Mouse (Mus musculus) heart, embryonic 14.5 days (tissue): ENCODE measurements around the gene Smad6. TPM values are rescaled to one million over a fixed set of nuclear protein-coding genes. Genes with fewer than 3 reads are reported as not detected.
A peak's percentile ranks its signal among the peaks of the same experiment; 100 is the strongest.

Source experiments
- ATAC-seq: fragments of 200-750 bp; cut with Nextera tagmentation; 2 replicates; pipeline ENCODE4 v1.8.0; 2017; ENCODE audit warnings: low read depth, moderate TSS enrichment; ENCODE audit not compliant: insufficient number of reproducible peaks, insufficient read depth, low FRiP score
- H3K27ac ChIP-seq, 2 experiments: fragments of 200-500 bp in 1 of 2; fragments of 300-500 bp in 1 of 2; sonication (generic) in 1 of 2; replicated peaks in 1 of 2; 2 replicates each; pipeline ENCODE4 v1.5.1; 2012 to 2014; ENCODE audit warnings: low read depth in 2 of 2, low read length in 2 of 2, control low read depth in 1 of 2, mild to moderate bottlenecking in 1 of 2, mixed read lengths in 1 of 2; ENCODE audit not compliant: control insufficient read depth in 1 of 2, insufficient read depth in 1 of 2
- H3K27me3 ChIP-seq: fragments of 300-500 bp; sonication (generic); 2 replicates; pipeline ENCODE4 v1.6.1; 2014; ENCODE audit warnings: mild to moderate bottlenecking, low read length, control low read depth; ENCODE audit not compliant: control insufficient read depth, insufficient read depth
- H3K36me3 ChIP-seq: fragments of 300-500 bp; sonication (generic); 2 replicates; pipeline ENCODE4 v1.6.1; 2014; ENCODE audit warnings: mild to moderate bottlenecking, control low read depth, low read length, mixed read lengths; ENCODE audit not compliant: control insufficient read depth, insufficient read depth
- H3K4me1 ChIP-seq, 2 experiments: fragments of 200-500 bp in 1 of 2; fragments of 300-500 bp in 1 of 2; sonication (generic) in 1 of 2; 2 replicates each; pipeline ENCODE4 v1.6.1; 2012 to 2014; ENCODE audit warnings: low read length in 2 of 2, control low read depth in 1 of 2, mixed read lengths in 1 of 2; ENCODE audit not compliant: control insufficient read depth in 2 of 2, insufficient read depth in 2 of 2
- H3K4me2 ChIP-seq: fragments of 300-500 bp; sonication (generic); 2 replicates; pipeline ENCODE4 v1.6.1; 2014; ENCODE audit warnings: mild to moderate bottlenecking, low read length
- H3K4me3 ChIP-seq, 2 experiments: fragments of 200-500 bp in 1 of 2; fragments of 300-500 bp in 1 of 2; sonication (generic) in 1 of 2; 2 replicates each; pipeline ENCODE4 v1.5.1; 2012 to 2014; ENCODE audit warnings: low read length in 2 of 2, mild to moderate bottlenecking in 2 of 2, control low read depth in 1 of 2, low read depth in 1 of 2, moderate library complexity in 1 of 2; ENCODE audit not compliant: control insufficient read depth in 1 of 2, insufficient read depth in 1 of 2
- H3K9ac ChIP-seq: fragments of 300-500 bp; sonication (generic); 2 replicates; pipeline ENCODE4 v1.6.1; 2014; ENCODE audit warnings: mild to moderate bottlenecking, low read length
- H3K9me3 ChIP-seq: fragments of 300-500 bp; sonication (generic); 2 replicates; pipeline ENCODE4 v1.6.1; 2016; ENCODE audit warnings: low read length, control low read depth; ENCODE audit not compliant: control insufficient read depth
- WGBS: fragments of 180-500 bp; shearing (Covaris S2); extraction: QIAGEN DNeasy Blood & Tissue Kit; methylation state at CpG from one replicate; pipeline ENCODE4 v1.1.7; 2014; 5-methylcytosine and 5-hydroxymethylcytosine counted together
- polyA plus RNA-seq: library from polyadenylated mRNA; unstranded; fragments of >200 nt; fragmentation: Nextera tagmentation; extraction: Ambion mirVana; gene quantifications from 2 replicates; pipeline ENCODE4 v1.2.1, GENCODE M21; 2014

Gene Smad6
- polyA plus RNA-seq, 1 experiment from 2014 or later = 30.8 TPM

DNA sequence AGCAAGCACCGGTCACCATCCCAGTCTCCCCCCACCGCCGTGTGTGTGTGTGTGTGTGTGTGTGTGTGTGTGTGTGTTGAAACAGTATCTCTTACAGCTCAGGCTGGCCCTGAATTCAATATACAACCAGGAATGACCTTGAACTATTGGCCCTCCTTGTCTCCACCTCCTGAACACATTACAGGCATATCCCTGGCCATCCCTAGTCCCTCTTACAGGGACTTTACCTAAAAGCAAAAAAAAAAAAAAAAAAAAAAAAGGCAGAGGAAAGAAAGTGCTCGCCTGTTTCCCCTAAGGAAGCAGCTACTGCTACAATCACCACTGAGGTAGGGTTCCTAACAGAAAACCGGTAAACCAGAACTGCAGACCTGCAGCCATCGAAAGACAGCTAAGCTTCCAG, 7.1 kb downstream of the Smad6 start:
- no peak for ATAC-seq
- no peaks in the 10 kb centered on the region for H3K27me3 ChIP-seq
- peak overlapping the region; percentile 2 to 45; a peak in 2 of 4 replicates for H3K27ac ChIP-seq
- 63% methylated on average over 6 of the region's 6 CpGs for WGBS
- peaks cover 70% of the 10 kb centered on the region for H3K36me3 ChIP-seq
- peaks cover 19 to 41% of the 10 kb centered on the region in 2 experiments for H3K4me1 ChIP-seq
- peaks cover 7% of the 10 kb centered on the region; the same call in 1 of the 2 replicates for H3K9me3 ChIP-seq
- H3K9ac ChIP-seq = peak overlapping the region; percentile 93
- H3K4me3 ChIP-seq = peak overlapping the region; percentile 6 to 22; a peak in 3 of 4 replicates
- peak overlapping the region; percentile 96 for H3K4me2 ChIP-seq

DNA sequence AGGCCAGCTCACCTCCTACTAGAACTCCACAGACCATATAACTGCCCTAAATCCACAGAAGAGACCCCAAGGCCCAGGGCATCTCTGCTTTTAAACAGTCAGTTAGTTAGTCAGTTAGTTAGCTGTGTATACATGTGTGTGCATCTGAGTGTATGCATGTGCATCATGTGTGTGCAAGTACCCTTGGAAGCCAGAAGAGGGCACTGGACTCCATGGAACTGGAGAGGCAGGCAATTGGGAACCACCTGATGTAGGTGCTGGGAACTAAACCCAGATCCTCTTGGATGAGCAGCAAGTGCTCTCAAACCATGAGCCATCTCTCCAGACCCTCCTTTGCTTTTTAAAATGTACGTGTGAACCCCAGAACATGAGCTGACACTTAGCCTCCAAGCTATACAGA, 10.5 kb downstream of the Smad6 start:
- peaks cover 16 to 32% of the 10 kb centered on the region in 2 experiments for H3K4me1 ChIP-seq
- H3K36me3 ChIP-seq = peaks cover 94% of the 10 kb centered on the region
- no peak overlapping the region for H3K27ac ChIP-seq
- no peak overlapping the region for H3K4me2 ChIP-seq
- no peak overlapping the region for H3K9ac ChIP-seq
- peaks cover 7% of the 10 kb centered on the region; the same call in 1 of the 2 replicates for H3K9me3 ChIP-seq
- H3K27me3 ChIP-seq = no peaks in the 10 kb centered on the region
- WGBS = 96% methylated on average over 1 of the region's 1 CpGs
- no peak overlapping the region for H3K4me3 ChIP-seq
- no peak for ATAC-seq

- H3K4me1 ChIP-seq = peaks cover 22 to 59% of the 10 kb centered on the region in 2 experiments
- no peak for ATAC-seq
- no peak overlapping the region for H3K4me3 ChIP-seq
- 72% methylated on average over 7 of the region's 7 CpGs for WGBS
- peaks cover 100% of the 10 kb centered on the region for H3K36me3 ChIP-seq
- no peak overlapping the region for H3K4me2 ChIP-seq
- no peaks in the 10 kb centered on the region for H3K27me3 ChIP-seq
- H3K9me3 ChIP-seq = no peaks in the 10 kb centered on the region
- H3K9ac ChIP-seq = no peak overlapping the region
- no peak overlapping the region for H3K27ac ChIP-seq
Observed at GRCm38 (mm10) chr9:64002981-64003380, 18.9 kb downstream of the Smad6 start.

GRCm38 (mm10) chr9:64001081-64001480, 20.8 kb downstream of the Smad6 start:
- Histone ChIP-seq H3K9ac (no peak overlapping the region), H3K27ac (0 out of 4 replicates have a peak overlapping the region, but pooled peaks of 1 of the 2 experiments have one; percentile 12), H3K4me2 (no peak overlapping the region), H3K27me3 (no peaks in the 10 kb centered on the region), H3K9me3 (no peaks in the 10 kb centered on the region), H3K4me3 (no peak overlapping the region), H3K4me1 (peaks cover 21 to 60% of the 10 kb centered on the region in 2 experiments), H3K36me3 (peaks cover 89% of the 10 kb centered on the region)
- 57% methylated on average over 7 of the region's 7 CpGs for WGBS
- no peak; the same call in 1 of the 2 replicates for ATAC-seq

GRCm38 (mm10) chr9:64000085-64000484, 21.8 kb downstream of the Smad6 start:
- H3K4me1 ChIP-seq = peaks cover 21 to 58% of the 10 kb centered on the region in 2 experiments

GRCm38 (mm10) chr9:63999194-63999593, 22.7 kb downstream of the Smad6 start:
- H3K4me1 ChIP-seq = peaks cover 21 to 52% of the 10 kb centered on the region in 2 experiments

More at GRCm38 (mm10) chr9:64000085-64000484, 21.8 kb downstream of the Smad6 start:
- no peak overlapping the region for H3K27ac ChIP-seq
- H3K4me3 ChIP-seq = no peak overlapping the region
- H3K4me2 ChIP-seq = no peak overlapping the region
- no peaks in the 10 kb centered on the region for H3K9me3 ChIP-seq
- ATAC-seq = no peak
- H3K9ac ChIP-seq = no peak overlapping the region
- 78% methylated on average over 5 of the region's 5 CpGs for WGBS
- no peaks in the 10 kb centered on the region for H3K27me3 ChIP-seq
- peaks cover 89% of the 10 kb centered on the region for H3K36me3 ChIP-seq

DNA sequence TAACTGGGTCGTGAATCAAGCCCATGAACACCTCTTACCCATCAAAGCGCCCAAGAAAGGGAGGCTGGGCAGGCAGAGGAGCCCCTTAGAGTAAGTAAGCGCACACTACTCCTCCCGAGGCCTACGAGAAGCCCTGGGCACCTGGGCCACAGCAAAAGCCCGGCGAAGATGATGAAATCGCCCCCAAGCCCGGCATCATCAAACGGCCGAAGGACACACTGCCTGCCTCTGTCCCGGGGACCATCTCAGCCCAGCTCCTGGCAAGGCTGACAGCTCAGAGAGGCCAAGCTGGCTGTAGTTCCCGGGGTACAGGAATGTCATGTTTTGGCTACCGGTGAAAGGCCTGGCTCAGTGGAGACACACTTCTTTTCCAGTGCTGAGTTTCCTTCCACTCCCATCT, 23.8 kb downstream of the Smad6 start:
- H3K27ac ChIP-seq = peak overlapping the region in 1 of 2 experiments; percentile 43; a peak in 1 of 4 replicates
- no peak overlapping the region for H3K4me2 ChIP-seq
- no peak overlapping the region for H3K4me3 ChIP-seq
- peak overlapping the region; percentile 9; the same call in 1 of the 2 replicates for H3K9ac ChIP-seq
- no peaks in the 10 kb centered on the region for H3K9me3 ChIP-seq
- peaks cover 89% of the 10 kb centered on the region for H3K36me3 ChIP-seq
- 77% methylated on average over 14 of the region's 14 CpGs for WGBS
- peaks cover 23 to 58% of the 10 kb centered on the region in 2 experiments for H3K4me1 ChIP-seq
- no peak for ATAC-seq
- H3K27me3 ChIP-seq = no peaks in the 10 kb centered on the region

More at GRCm38 (mm10) chr9:63999194-63999593, 22.7 kb downstream of the Smad6 start:
- Histone ChIP-seq H3K36me3 (peaks cover 89% of the 10 kb centered on the region), H3K9me3 (no peaks in the 10 kb centered on the region), H3K27me3 (no peaks in the 10 kb centered on the region), H3K9ac (no peak overlapping the region), H3K4me3 (no peak overlapping the region), H3K4me2 (no peak overlapping the region), H3K27ac (0 out of 4 replicates have a peak overlapping the region, but pooled peaks of 1 of the 2 experiments have one; percentile 38)
- WGBS = 71% methylated on average over 9 of the region's 9 CpGs
- ATAC-seq = no peak

GRCm38 (mm10) chr9:63997439-63997838, 24.4 kb downstream of the Smad6 start:
- Histone ChIP-seq H3K9ac (no peak overlapping the region; the same call in 1 of the 2 replicates), H3K27me3 (no peaks in the 10 kb centered on the region), H3K27ac (peak overlapping the region in 1 of 2 experiments; percentile 43; a peak in 2 of 4 replicates), H3K4me1 (peaks cover 26 to 58% of the 10 kb centered on the region in 2 experiments), H3K4me3 (no peak overlapping the region), H3K4me2 (no peak overlapping the region), H3K36me3 (peaks cover 88% of the 10 kb centered on the region), H3K9me3 (no peaks in the 10 kb centered on the region)
- no peak for ATAC-seq
- 67% methylated on average over 4 of the region's 4 CpGs for WGBS
